In genomic region chr13:95038200-95038599, GRCm38 (mm10) we compare ENCODE assay signal across 26 mouse cellular contexts.
DNase-seq lines count a peak whose midpoint lies in the region; ATAC-seq and TF ChIP-seq lines count a peak whose summit lies in the region.
"Had no signal": no experiment of that assay in that cellular context is flagged by ENCODE, and none has a peak within 500 bp of the region (broad histone marks: within the 10 kb centered on the region; RNA-seq: fewer than 3 reads in every experiment).

No protein-coding gene starts in this region.

- H3K4me2 ChIP-seq in heart, postnatal 0 days (ENCODE audit: low read depth, low read length) = no peak overlapping the region
- H3K4me2 ChIP-seq in hindbrain, embryonic 11.5 days (replicated peaks; ENCODE audit: low read depth, low read length) = no peak overlapping the region
- H3K4me2 ChIP-seq: embryonic facial prominence, embryonic 15.5 days; heart, embryonic 13.5 days; hindbrain, embryonic 14.5 days had no signal

- 26% methylated on average over 4 of the region's 4 CpGs for WGBS in heart, postnatal 0 days
- WGBS in hindbrain, embryonic 11.5 days = 88% methylated on average over 4 of the region's 4 CpGs

- no peaks in the 10 kb centered on the region for H3K4me1 ChIP-seq in heart, postnatal 0 days (ENCODE audit: control insufficient read depth, insufficient read depth)
- H3K4me1 ChIP-seq in hindbrain, embryonic 11.5 days (replicated peaks; ENCODE audit: control insufficient read depth, insufficient read depth, low read length) = no peaks in the 10 kb centered on the region
- H3K4me1 ChIP-seq: embryonic facial prominence, embryonic 15.5 days; forebrain, embryonic 10.5 days had no signal

- no peaks in the 10 kb centered on the region for H3K9me3 ChIP-seq in heart, postnatal 0 days (replicated peaks; ENCODE audit: control insufficient read depth, low read length)
- H3K9me3 ChIP-seq in hindbrain, embryonic 11.5 days (ENCODE audit: control insufficient read depth, low read length) = no peaks in the 10 kb centered on the region
- H3K9me3 ChIP-seq: embryonic facial prominence, embryonic 15.5 days; forebrain, embryonic 10.5 days; heart, embryonic 13.5 days had no signal

- no peaks in the 10 kb centered on the region for H3K27me3 ChIP-seq in heart, postnatal 0 days (ENCODE audit: control insufficient read depth, insufficient read depth, low read length)
- H3K27me3 ChIP-seq in hindbrain, embryonic 11.5 days (ENCODE audit: control insufficient read depth, insufficient read depth, low read length) = no peaks in the 10 kb centered on the region
- H3K27me3 ChIP-seq: CH12.LX; embryonic facial prominence, embryonic 15.5 days; heart, embryonic 13.5 days had no signal

- DNase-seq in heart, postnatal 0 days (ENCODE audit: low spot score) = peak; percentile 16
- DNase-seq in heart, adult 8-10 months (ENCODE audit: low spot score) = no peak
- DNase-seq in 3T3-L1 (ENCODE audit: low read depth, low spot score) (peak; percentile 82), adipocyte (ENCODE audit: low spot score) (peak; percentile 5)
- DNase-seq in cerebellum, adult 8-10 months = no peak
- no peak for DNase-seq in embryo, embryonic 10 days (ENCODE audit: low spot score)
- DNase-seq in hindbrain, embryonic 11.5 days (ENCODE audit: low spot score) = no peak
- DNase-seq: adrenal gland, postnatal 10 days; cerebellum, adult 11-12 months; cerebellum, adult 9-11 months; cerebellum, postnatal 36 days; embryo, embryonic 11 days; gastrocnemius, adult 2 months; gastrocnemius, postnatal 36 days; heart, adult 2 months; heart, postnatal 10 days; heart, postnatal 4 days had no signal

- H3K27ac ChIP-seq in heart, postnatal 0 days (ENCODE audit: low read depth) = no peak overlapping the region
- no peak overlapping the region for H3K27ac ChIP-seq in hindbrain, embryonic 11.5 days (ENCODE audit: low read depth, low read length)
- H3K27ac ChIP-seq: embryonic facial prominence, embryonic 15.5 days; forebrain, embryonic 10.5 days; gastrocnemius, adult 2 months; heart, adult 2 months; heart, embryonic 13.5 days; hindbrain, embryonic 14.5 days had no signal

- H3K9ac ChIP-seq in heart, postnatal 0 days (replicated peaks; ENCODE audit: low read depth, low read length) = no peak overlapping the region
- H3K9ac ChIP-seq in hindbrain, embryonic 11.5 days (ENCODE audit: low read depth, low read length) = no peak overlapping the region
- H3K9ac ChIP-seq: embryonic facial prominence, embryonic 15.5 days; heart, embryonic 13.5 days; hindbrain, embryonic 14.5 days had no signal

- no peaks in the 10 kb centered on the region for H3K36me3 ChIP-seq in heart, postnatal 0 days (replicated peaks; ENCODE audit: control insufficient read depth, insufficient read depth, low read length)
- no peaks in the 10 kb centered on the region for H3K36me3 ChIP-seq in hindbrain, embryonic 11.5 days (ENCODE audit: control insufficient read depth, insufficient read depth, low read length)
- H3K36me3 ChIP-seq: embryonic facial prominence, embryonic 15.5 days; forebrain, embryonic 10.5 days; heart, embryonic 13.5 days had no signal

- H3K4me3 ChIP-seq in heart, postnatal 0 days (ENCODE audit: low read depth, low read length) = no peak overlapping the region
- H3K4me3 ChIP-seq in hindbrain, embryonic 11.5 days (ENCODE audit: low read depth, low read length) = no peak overlapping the region
- H3K4me3 ChIP-seq: embryonic facial prominence, embryonic 15.5 days; erythroblast, embryonic 14.5 days; forebrain, embryonic 10.5 days; gastrocnemius, adult 2 months; heart, adult 2 months; heart, embryonic 13.5 days had no signal

- TF ChIP-seq EP300 in heart, postnatal 0 days (IDR thresholded peaks at IDR 0.05; ENCODE audit: low read depth) = no peak

- no peak for ATAC-seq in heart, postnatal 0 days (ENCODE audit: insufficient read depth, low read depth)
- ATAC-seq in megakaryocyte, adult 5-6 weeks (ENCODE audit: poor library complexity, severe bottlenecking) = peak; percentile 67
- ATAC-seq in hindbrain, embryonic 11.5 days (ENCODE audit: low FRiP score) = no peak
- ATAC-seq: forebrain, embryonic 14.5 days; intestine, embryonic 16.5 days had no signal

- TF ChIP-seq CTCF in heart, postnatal 0 days (IDR thresholded peaks at IDR 0.05; ENCODE audit: low read depth) = no peak

Comparison
In these comparisons a context has a peak if more than half of its experiments do, and no peak if none do; other contexts are left out.
1. DNase-seq: peak in heart, postnatal 0 days (single experiment), 3T3-L1 (single experiment) and adipocyte (single experiment); none in heart, adult 8-10 months (single experiment), cerebellum, adult 8-10 months (single experiment), embryo, embryonic 10 days (single experiment) and hindbrain, embryonic 11.5 days (single experiment).